Mouse (Mus musculus) kidney, embryonic 16.5 days (tissue): ENCODE measurements around the gene Timm22. TPM values are rescaled to one million over a fixed set of nuclear protein-coding genes. Genes with fewer than 3 reads are reported as not detected.
A peak's percentile ranks its signal among the peaks of the same experiment; 100 is the strongest.

Experiments
- ATAC-seq: fragments of 200-750 bp; cut with Nextera tagmentation; 2 replicates; pipeline ENCODE4 v1.8.0; 2017; ENCODE audit warnings: moderate TSS enrichment; ENCODE audit not compliant: low FRiP score, low TSS enrichment
- H3K27ac ChIP-seq: fragments of 300-500 bp; sonication (generic); 2 replicates; pipeline ENCODE4 v1.5.1; 2014; ENCODE audit warnings: low read length
- H3K27me3 ChIP-seq: fragments of 300-500 bp; sonication (generic); 2 replicates; pipeline ENCODE4 v1.6.1; 2014; ENCODE audit warnings: low read length, control low read depth, mixed read lengths; ENCODE audit not compliant: insufficient read depth
- H3K36me3 ChIP-seq: fragments of 300-500 bp; sonication (generic); 2 replicates; pipeline ENCODE4 v1.6.1; 2014; ENCODE audit warnings: low read length, control low read depth, mixed read lengths; ENCODE audit not compliant: insufficient read depth
- H3K4me1 ChIP-seq: fragments of 300-500 bp; sonication (generic); 2 replicates; pipeline ENCODE4 v1.6.1; 2014; ENCODE audit warnings: low read length, control low read depth, mixed read lengths; ENCODE audit not compliant: insufficient read depth
- H3K4me2 ChIP-seq: fragments of 300-500 bp; sonication (generic); replicated peaks from 2 replicates; pipeline ENCODE4 v1.6.1; 2014; ENCODE audit warnings: low read depth, low read length
- H3K4me3 ChIP-seq: fragments of 300-500 bp; sonication (generic); 2 replicates; pipeline ENCODE4 v1.5.1; 2014; ENCODE audit warnings: mild to moderate bottlenecking, low read length
- H3K9ac ChIP-seq: fragments of 300-500 bp; sonication (generic); replicated peaks from 2 replicates; pipeline ENCODE4 v1.6.1; 2014; ENCODE audit warnings: low read length
- H3K9me3 ChIP-seq: fragments of 300-500 bp; sonication (generic); 2 replicates; pipeline ENCODE4 v1.6.1; 2016; ENCODE audit warnings: low read length, control low read depth
- WGBS: fragments of 180-500 bp; shearing (Covaris S2); extraction: QIAGEN DNeasy Blood & Tissue Kit; methylation state at CpG from one replicate; pipeline ENCODE4 v1.1.7; 2014; 5-methylcytosine and 5-hydroxymethylcytosine counted together
- polyA plus RNA-seq: library from polyadenylated mRNA; unstranded; fragments of >200 nt; fragmentation: Nextera tagmentation; extraction: Ambion mirVana; gene quantifications from 2 replicates; pipeline ENCODE4 v1.2.1, GENCODE M21; 2015

Timm22 gene
- polyA plus RNA-seq, 1 experiment from 2014 or later, result 106 TPM

GRCm38 (mm10) chr11:76420896-76421295, 14.1 kb downstream of the Timm22 start:
- Histone ChIP-seq H3K9ac (no peak overlapping the region), H3K36me3 (peaks cover 74% of the 10 kb centered on the region), H3K4me1 (no peaks in the 10 kb centered on the region), H3K4me3 (no peak overlapping the region), H3K27ac (no peak overlapping the region), H3K9me3 (no peaks in the 10 kb centered on the region), H3K4me2 (no peak overlapping the region), H3K27me3 (no peaks in the 10 kb centered on the region)
- WGBS, result 65% methylated on average over 4 of the region's 4 CpGs
- ATAC-seq, result no peak

GRCm38 (mm10) chr11:76425749-76426148, 19.0 kb downstream of the Timm22 start:
- no peaks in the 10 kb centered on the region for H3K27me3 ChIP-seq
- H3K9me3 ChIP-seq, result no peaks in the 10 kb centered on the region
- H3K4me1 ChIP-seq, result no peaks in the 10 kb centered on the region
- H3K36me3 ChIP-seq, result peaks cover 34% of the 10 kb centered on the region
- no peak for ATAC-seq
- no peak overlapping the region for H3K4me3 ChIP-seq
- no peak overlapping the region for H3K27ac ChIP-seq
- no peak overlapping the region for H3K9ac ChIP-seq
- H3K4me2 ChIP-seq, result no peak overlapping the region
- 84% methylated on average over 6 of the region's 6 CpGs for WGBS

- ATAC-seq, result no peak
Observed at GRCm38 (mm10) chr11:76427781-76428180, 21.0 kb downstream of the Timm22 start.

GRCm38 (mm10) chr11:76429046-76429445, 22.3 kb downstream of the Timm22 start:
- Histone ChIP-seq H3K9ac (no peak overlapping the region), H3K9me3 (no peaks in the 10 kb centered on the region), H3K36me3 (peaks cover 24% of the 10 kb centered on the region), H3K4me1 (no peaks in the 10 kb centered on the region), H3K27me3 (no peaks in the 10 kb centered on the region), H3K4me2 (no peak overlapping the region), H3K27ac (no peak overlapping the region), H3K4me3 (no peak overlapping the region)
- ATAC-seq, result no peak
- 73% methylated on average over 4 of the region's 4 CpGs for WGBS

More at GRCm38 (mm10) chr11:76427781-76428180, 21.0 kb downstream of the Timm22 start:
- H3K36me3 ChIP-seq, result peaks cover 33% of the 10 kb centered on the region
- H3K4me1 ChIP-seq, result no peaks in the 10 kb centered on the region
- H3K9ac ChIP-seq, result no peak overlapping the region
- no peaks in the 10 kb centered on the region for H3K9me3 ChIP-seq
- H3K27ac ChIP-seq, result no peak overlapping the region
- H3K4me3 ChIP-seq, result no peak overlapping the region
- H3K27me3 ChIP-seq, result no peaks in the 10 kb centered on the region
- no peak overlapping the region for H3K4me2 ChIP-seq
- 72% methylated on average over 3 of the region's 3 CpGs for WGBS

GRCm38 (mm10) chr11:76429556-76429955, 22.8 kb downstream of the Timm22 start:
- Histone ChIP-seq H3K4me1 (no peaks in the 10 kb centered on the region), H3K36me3 (peaks cover 21% of the 10 kb centered on the region), H3K4me2 (no peak overlapping the region), H3K4me3 (no peak overlapping the region), H3K27me3 (no peaks in the 10 kb centered on the region), H3K9ac (no peak overlapping the region), H3K9me3 (no peaks in the 10 kb centered on the region), H3K27ac (no peak overlapping the region)
- ATAC-seq, result no peak
- WGBS, result 65% methylated on average over 7 of the region's 7 CpGs

GRCm38 (mm10) chr11:76429966-76430631, 23.3 kb downstream of the Timm22 start:
- H3K27ac ChIP-seq, result no peak overlapping the region
- 55% methylated on average over 6 of the region's 6 CpGs for WGBS

GRCm38 (mm10) chr11:76436009-76436408, 29.3 kb downstream of the Timm22 start:
- 88% methylated on average over 5 of the region's 5 CpGs for WGBS
- ATAC-seq, result no peak
- Histone ChIP-seq H3K4me3 (peak overlapping the region; percentile 38; the same call in 1 of the 2 replicates), H3K9ac (no peak overlapping the region), H3K9me3 (no peaks in the 10 kb centered on the region), H3K27me3 (no peaks in the 10 kb centered on the region), H3K36me3 (peaks cover 14% of the 10 kb centered on the region), H3K27ac (no peak overlapping the region; the same call in 1 of the 2 replicates), H3K4me2 (0 out of 2 replicates have a peak overlapping the region, but pooled peaks have one; percentile 59), H3K4me1 (peaks cover 28% of the 10 kb centered on the region)

More at GRCm38 (mm10) chr11:76429966-76430631, 23.3 kb downstream of the Timm22 start:
- no peaks in the 10 kb centered on the region for H3K4me1 ChIP-seq
- ATAC-seq, result no peak
- H3K27me3 ChIP-seq, result no peaks in the 10 kb centered on the region
- H3K9me3 ChIP-seq, result no peaks in the 10 kb centered on the region
- H3K9ac ChIP-seq, result no peak overlapping the region
- H3K4me3 ChIP-seq, result no peak overlapping the region
- no peak overlapping the region for H3K4me2 ChIP-seq
- H3K36me3 ChIP-seq, result peaks cover 20% of the 10 kb centered on the region

GRCm38 (mm10) chr11:76436864-76437437, 30.2 kb downstream of the Timm22 start:
- Histone ChIP-seq H3K4me1 (peaks cover 28% of the 10 kb centered on the region), H3K9ac (peak overlapping the region; percentile 57), H3K4me3 (peak overlapping the region; percentile 38), H3K27ac (peak overlapping the region; percentile 27), H3K27me3 (no peaks in the 10 kb centered on the region), H3K4me2 (peak overlapping the region; percentile 59), H3K9me3 (no peaks in the 10 kb centered on the region), H3K36me3 (peaks cover 10% of the 10 kb centered on the region)
- ATAC-seq, result peak; percentile 91
- 11% methylated on average over 28 of the region's 28 CpGs for WGBS

- peaks cover 28% of the 10 kb centered on the region for H3K4me1 ChIP-seq
- H3K36me3 ChIP-seq, result 0 out of 2 replicates have a peak, but pooled peaks cover 8% of the 10 kb centered on the region
- no peaks in the 10 kb centered on the region for H3K27me3 ChIP-seq
- H3K4me2 ChIP-seq, result no peak overlapping the region
- H3K9me3 ChIP-seq, result no peaks in the 10 kb centered on the region
- H3K27ac ChIP-seq, result no peak overlapping the region
- no peak overlapping the region for H3K4me3 ChIP-seq
- 23% methylated on average over 3 of the region's 3 CpGs for WGBS
- ATAC-seq, result no peak
- H3K9ac ChIP-seq, result 0 out of 2 replicates have a peak overlapping the region, but pooled peaks have one; percentile 1
Observed at GRCm38 (mm10) chr11:76439666-76440065, 32.9 kb downstream of the Timm22 start.

GRCm38 (mm10) chr11:76445459-76445858, 38.7 kb downstream of the Timm22 start:
- Histone ChIP-seq H3K4me2 (no peak overlapping the region), H3K36me3 (peaks cover 15% of the 10 kb centered on the region; the same call in 1 of the 2 replicates), H3K9ac (no peak overlapping the region), H3K4me3 (no peak overlapping the region), H3K4me1 (peaks cover 28% of the 10 kb centered on the region), H3K27ac (no peak overlapping the region), H3K9me3 (no peaks in the 10 kb centered on the region), H3K27me3 (no peaks in the 10 kb centered on the region)
- no peak for ATAC-seq
- WGBS, result 54% methylated on average over 8 of the region's 8 CpGs
